Mouse (Mus musculus): ENCODE data around the gene Efna2. TPM values are rescaled to one million over a fixed set of nuclear protein-coding genes. Genes with fewer than 3 reads are reported as not detected.
"Not testable (repeated sequence)": the region's sequence is repeated elsewhere in the genome, so short reads cannot be mapped to it uniquely, and the experiment has no call there.

Efna2 gene
- polyA plus RNA-seq, 1 experiment from 2014 or later: 50.5 TPM

- Histone ChIP-seq H3K4me2 (replicated peaks) (no peak overlapping the region), H3K27ac (peak overlapping the region; percentile 48; the same call in 1 of the 2 replicates), H3K9me3 (replicated peaks) (no peaks in the 10 kb centered on the region), H3K36me3 (peaks cover 3% of the 10 kb centered on the region), H3K27me3 (peaks cover 11% of the 10 kb centered on the region; the same call in 1 of the 2 replicates), H3K4me1 (peaks cover 43% of the 10 kb centered on the region), H3K4me3 (no peak overlapping the region), H3K9ac (peak overlapping the region; percentile 14; the same call in 1 of the 2 replicates)
- ATAC-seq (ENCODE audit: low FRiP score): no peak
- WGBS: 75% methylated on average over 6 of the region's 6 CpGs
These were observed 14.7 kb downstream of the Efna2 start for GRCm38 (mm10) chr10:80193976-80194375.

- Histone ChIP-seq H3K9ac (0 out of 2 replicates have a peak overlapping the region, but pooled peaks have one; percentile 14), H3K4me1 (peaks cover 41% of the 10 kb centered on the region), H3K4me2 (replicated peaks) (no peak overlapping the region), H3K9me3 (replicated peaks) (no peaks in the 10 kb centered on the region), H3K27ac (peak overlapping the region; percentile 48; the same call in 1 of the 2 replicates), H3K27me3 (peaks cover 9% of the 10 kb centered on the region; the same call in 1 of the 2 replicates), H3K4me3 (no peak overlapping the region), H3K36me3 (no peaks in the 10 kb centered on the region)
- no peak for ATAC-seq (ENCODE audit: low FRiP score)
- 47% methylated on average over 8 of the region's 8 CpGs for WGBS
These were observed 15.2 kb downstream of the Efna2 start for GRCm38 (mm10) chr10:80194441-80194840.

GRCm38 (mm10) chr10:80196167-80196566 lies 16.9 kb downstream of the Efna2 start:
- no peak overlapping the region for H3K4me3 ChIP-seq
- H3K9me3 ChIP-seq (replicated peaks): no peaks in the 10 kb centered on the region
- H3K36me3 ChIP-seq: no peaks in the 10 kb centered on the region
- peaks cover 9% of the 10 kb centered on the region; the same call in 1 of the 2 replicates for H3K27me3 ChIP-seq
- no peak overlapping the region for H3K4me2 ChIP-seq (replicated peaks)
- no peak for ATAC-seq (ENCODE audit: low FRiP score)
- 89% methylated on average over 1 of the region's 1 CpGs for WGBS
- peaks cover 30% of the 10 kb centered on the region for H3K4me1 ChIP-seq
- H3K27ac ChIP-seq: no peak overlapping the region
- no peak overlapping the region for H3K9ac ChIP-seq

GRCm38 (mm10) chr10:80196778-80197581 lies 17.7 kb downstream of the Efna2 start:
- Histone ChIP-seq H3K9ac (peak overlapping the region; percentile 19; the same call in 1 of the 2 replicates), H3K36me3 (no peaks in the 10 kb centered on the region), H3K27ac (no peak overlapping the region), H3K4me1 (peaks cover 29% of the 10 kb centered on the region), H3K9me3 (replicated peaks) (no peaks in the 10 kb centered on the region), H3K4me2 (replicated peaks) (no peak overlapping the region), H3K4me3 (no peak overlapping the region), H3K27me3 (peaks cover 8% of the 10 kb centered on the region; the same call in 1 of the 2 replicates)
- WGBS: 42% methylated on average over 33 of the region's 33 CpGs
- ATAC-seq (ENCODE audit: low FRiP score): no peak

GRCm38 (mm10) chr10:80199440-80200008 lies 20.2 kb downstream of the Efna2 start:
- no peak overlapping the region for H3K27ac ChIP-seq
- WGBS: 54% methylated on average over 3 of the region's 3 CpGs

GRCm38 (mm10) chr10:80200485-80200884 lies 21.2 kb downstream of the Efna2 start:
- Histone ChIP-seq H3K9me3 (replicated peaks) (no peaks in the 10 kb centered on the region), H3K27me3 (no peaks in the 10 kb centered on the region), H3K4me2 (replicated peaks) (no peak overlapping the region), H3K36me3 (no peaks in the 10 kb centered on the region), H3K4me3 (no peak overlapping the region), H3K27ac (no peak overlapping the region), H3K9ac (no peak overlapping the region), H3K4me1 (peaks cover 25% of the 10 kb centered on the region)
- WGBS: 72% methylated on average over 6 of the region's 6 CpGs
- no peak for ATAC-seq (ENCODE audit: low FRiP score)

More at GRCm38 (mm10) chr10:80199440-80200008, 20.2 kb downstream of the Efna2 start:
- Histone ChIP-seq H3K9me3 (replicated peaks) (no peaks in the 10 kb centered on the region), H3K9ac (no peak overlapping the region), H3K4me3 (no peak overlapping the region), H3K36me3 (no peaks in the 10 kb centered on the region), H3K4me1 (peaks cover 28% of the 10 kb centered on the region), H3K4me2 (replicated peaks) (no peak overlapping the region), H3K27me3 (no peaks in the 10 kb centered on the region)
- ATAC-seq (ENCODE audit: low FRiP score): peak; percentile 64

- Histone ChIP-seq H3K4me2 (replicated peaks) (no peak overlapping the region), H3K36me3 (no peaks in the 10 kb centered on the region), H3K9ac (peak overlapping the region; percentile 20; the same call in 1 of the 2 replicates), H3K27me3 (no peaks in the 10 kb centered on the region), H3K4me1 (peaks cover 32% of the 10 kb centered on the region), H3K9me3 (replicated peaks) (no peaks in the 10 kb centered on the region), H3K4me3 (no peak overlapping the region), H3K27ac (no peak overlapping the region)
- WGBS: 6% methylated on average over 7 of the region's 7 CpGs
- ATAC-seq (ENCODE audit: low FRiP score): no peak
These were observed 24.8 kb downstream of the Efna2 start for GRCm38 (mm10) chr10:80204055-80204454.

GRCm38 (mm10) chr10:80207201-80207600 lies 27.9 kb downstream of the Efna2 start:
- Histone ChIP-seq H3K4me3 (no peak overlapping the region), H3K4me2 (replicated peaks) (no peak overlapping the region), H3K27ac (no peak overlapping the region), H3K9me3 (replicated peaks) (no peaks in the 10 kb centered on the region), H3K36me3 (no peaks in the 10 kb centered on the region), H3K27me3 (peaks cover 3% of the 10 kb centered on the region; the same call in 1 of the 2 replicates), H3K4me1 (peaks cover 33% of the 10 kb centered on the region), H3K9ac (no peak overlapping the region)
- no peak for ATAC-seq (ENCODE audit: low FRiP score)
- 27% methylated on average over 1 of the region's 1 CpGs for WGBS

- no peaks in the 10 kb centered on the region for H3K9me3 ChIP-seq (replicated peaks)
- H3K9ac ChIP-seq: no peak overlapping the region; the same call in 1 of the 2 replicates
- H3K27ac ChIP-seq: peak overlapping the region; percentile 55
- no peaks in the 10 kb centered on the region for H3K36me3 ChIP-seq
- H3K4me2 ChIP-seq (replicated peaks): no peak overlapping the region
- WGBS: 27% methylated on average over 10 of the region's 10 CpGs
- no peak overlapping the region for H3K4me3 ChIP-seq
- ATAC-seq (ENCODE audit: low FRiP score): peak; percentile 11; the same call in 1 of the 2 replicates
- peaks cover 3% of the 10 kb centered on the region; the same call in 1 of the 2 replicates for H3K27me3 ChIP-seq
- peaks cover 33% of the 10 kb centered on the region for H3K4me1 ChIP-seq
These were observed 28.4 kb downstream of the Efna2 start for GRCm38 (mm10) chr10:80207676-80208075.

- no peak for ATAC-seq (ENCODE audit: low FRiP score)
- no peak overlapping the region for H3K9ac ChIP-seq
- WGBS: 69% methylated on average over 4 of the region's 4 CpGs
- H3K9me3 ChIP-seq (replicated peaks): no peaks in the 10 kb centered on the region
- no peak overlapping the region for H3K4me3 ChIP-seq
- H3K36me3 ChIP-seq: no peaks in the 10 kb centered on the region
- peaks cover 33% of the 10 kb centered on the region for H3K4me1 ChIP-seq
- H3K4me2 ChIP-seq (replicated peaks): peak overlapping the region; percentile 39
- peak overlapping the region; percentile 74; the same call in 1 of the 2 replicates for H3K27ac ChIP-seq
- H3K27me3 ChIP-seq: peaks cover 3% of the 10 kb centered on the region; the same call in 1 of the 2 replicates
These were observed 29.0 kb downstream of the Efna2 start for GRCm38 (mm10) chr10:80208248-80208647.

- no peak overlapping the region; the same call in 1 of the 2 replicates for H3K9ac ChIP-seq
- WGBS: 3% methylated on average over 24 of the region's 24 CpGs
- H3K27ac ChIP-seq: peak overlapping the region; percentile 74
- H3K9me3 ChIP-seq (replicated peaks): no peaks in the 10 kb centered on the region
- ATAC-seq (ENCODE audit: low FRiP score): peak; percentile 83
- peak overlapping the region; percentile 2; the same call in 1 of the 2 replicates for H3K4me3 ChIP-seq
- H3K27me3 ChIP-seq: peaks cover 3% of the 10 kb centered on the region; the same call in 1 of the 2 replicates
- peak overlapping the region; percentile 39 for H3K4me2 ChIP-seq (replicated peaks)
- peaks cover 30% of the 10 kb centered on the region for H3K4me1 ChIP-seq
- H3K36me3 ChIP-seq: no peaks in the 10 kb centered on the region
These were observed 29.6 kb downstream of the Efna2 start for GRCm38 (mm10) chr10:80208841-80209371.

- 67% methylated on average over 7 of the region's 7 CpGs for WGBS
- ATAC-seq (ENCODE audit: low FRiP score); H3K9ac ChIP-seq; H3K9me3 ChIP-seq (replicated peaks); H3K36me3 ChIP-seq; H3K4me2 ChIP-seq (replicated peaks); H3K27me3 ChIP-seq; H3K27ac ChIP-seq; H3K4me3 ChIP-seq: not testable (repeated sequence)
- peaks cover 29% of the 10 kb centered on the region for H3K4me1 ChIP-seq
These were observed 32.3 kb downstream of the Efna2 start for GRCm38 (mm10) chr10:80211547-80212103.

All from hindbrain, embryonic 12.5 days (tissue).